Mouse (Mus musculus): ENCODE results near the gene Tbkbp1.
"Not testable (repeated sequence)": the region's sequence is repeated elsewhere in the genome, so short reads cannot be mapped to it uniquely, and the experiment has no call there.

Gene Tbkbp1

DNA sequence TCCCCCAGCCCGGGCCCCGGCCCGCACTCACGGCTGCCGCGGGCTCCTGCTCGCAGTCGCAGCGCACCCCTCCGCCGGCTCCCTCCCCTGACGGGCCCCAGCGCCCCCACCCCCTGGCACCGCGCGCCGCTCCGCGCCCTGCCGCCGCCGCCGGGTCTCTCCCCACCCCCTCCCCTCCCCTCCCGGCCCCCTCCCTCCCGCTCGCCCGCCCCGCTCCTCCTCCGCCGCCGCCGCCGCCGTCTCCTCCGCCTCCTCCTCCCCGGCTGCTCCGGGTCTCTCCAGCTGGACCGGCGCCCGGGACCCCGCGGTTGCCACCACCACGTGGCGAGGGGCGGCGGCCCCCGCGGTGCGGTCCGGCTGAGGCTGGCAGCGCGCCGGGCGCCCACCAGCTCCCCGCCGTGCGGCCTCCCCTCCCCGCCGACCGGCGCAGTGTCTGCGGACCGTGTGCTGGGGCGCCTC is at the start of gene Tbkbp1:
Gene Tbkbp1, minus strand, starts transcription at position 153 of the 459 bp plus-strand sequence.
- DNase-seq (ENCODE audit: low spot score in 2 of 2), result no peak

DNA sequence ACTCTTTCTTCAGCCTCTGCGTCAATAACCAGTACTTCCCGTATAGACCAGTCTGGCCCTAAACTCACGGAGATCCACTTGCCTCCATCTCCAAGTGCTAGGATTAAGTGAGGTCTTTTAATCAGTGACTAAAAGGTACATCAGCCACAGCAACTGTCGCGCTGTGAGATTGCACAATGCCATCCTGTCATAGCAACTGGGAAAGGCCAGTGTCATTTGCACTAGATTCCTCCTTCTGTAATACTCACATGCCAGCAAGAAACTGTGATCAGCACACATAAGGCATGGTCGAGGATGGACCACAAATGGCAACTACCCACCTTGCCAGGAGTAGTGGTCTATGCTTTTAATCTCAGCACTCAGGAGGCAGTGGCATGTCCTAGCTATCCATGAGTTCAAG is 48.2 kb upstream of the Tbkbp1 start:
- DNase-seq (ENCODE audit: low spot score in 2 of 2), result no peak

DNA sequence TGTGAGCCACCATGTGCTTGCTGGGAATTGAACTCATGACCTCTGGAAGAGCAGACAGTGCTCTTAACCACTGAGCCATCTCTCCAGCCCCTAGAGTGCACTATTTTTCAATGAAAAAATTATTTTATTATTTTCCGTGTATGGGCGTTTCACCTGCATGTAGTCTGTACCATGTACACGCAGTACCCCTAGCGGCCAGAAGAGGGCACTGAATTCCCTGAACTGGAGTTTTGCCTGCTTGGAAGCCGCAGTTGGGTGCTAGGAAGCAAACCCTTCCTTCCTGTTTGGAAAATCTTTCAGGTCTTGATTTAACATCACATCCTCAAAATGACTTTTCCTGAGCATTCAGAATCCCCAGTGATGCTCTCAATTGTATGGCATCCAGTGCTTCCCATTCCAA is 47.3 kb upstream of the Tbkbp1 start:
- peak; percentile 43 to 56 for DNase-seq (ENCODE audit: low spot score in 2 of 2)

DNA sequence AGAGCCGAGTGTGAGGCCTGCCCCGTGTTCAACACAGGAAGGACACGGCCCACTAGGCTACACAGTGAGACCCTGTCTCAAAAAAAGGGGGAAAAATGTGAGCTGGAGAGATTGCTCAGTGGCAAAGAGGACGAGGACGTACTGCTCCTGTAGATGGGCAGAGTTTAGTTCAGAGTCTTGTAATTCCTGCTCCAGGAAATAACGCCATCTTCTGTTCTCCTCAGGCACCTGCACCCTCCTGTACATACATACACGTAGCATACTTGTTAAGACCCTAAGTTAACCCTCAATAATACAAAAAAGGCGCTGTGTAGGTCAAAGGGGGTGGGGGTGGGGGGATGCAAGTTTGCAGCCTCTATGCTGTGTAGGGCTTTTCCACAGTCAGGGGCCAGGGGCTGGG is 45.7 kb upstream of the Tbkbp1 start:
- no peak for DNase-seq (ENCODE audit: low spot score in 2 of 2)

DNA sequence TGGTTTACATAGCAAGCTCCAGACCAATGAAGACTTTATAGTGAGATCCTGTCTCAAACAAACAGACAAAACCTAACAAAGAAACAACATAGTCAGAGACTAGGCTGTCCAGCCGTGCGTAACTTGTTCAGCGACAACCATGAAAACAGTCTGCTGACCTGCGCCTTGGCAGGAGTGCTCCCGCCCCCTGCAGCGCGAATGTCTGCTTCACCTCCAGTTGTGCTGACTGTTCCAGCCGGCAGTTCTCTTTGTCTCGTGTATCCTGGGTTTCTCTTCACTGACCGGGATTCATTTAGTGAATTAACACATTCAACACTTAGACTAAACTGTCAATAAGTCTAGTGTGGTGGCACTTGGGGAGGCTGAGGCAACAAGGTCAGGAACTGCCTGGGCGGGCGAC is 45.2 kb upstream of the Tbkbp1 start:
- DNase-seq (ENCODE audit: low spot score in 2 of 2), result no peak

DNA sequence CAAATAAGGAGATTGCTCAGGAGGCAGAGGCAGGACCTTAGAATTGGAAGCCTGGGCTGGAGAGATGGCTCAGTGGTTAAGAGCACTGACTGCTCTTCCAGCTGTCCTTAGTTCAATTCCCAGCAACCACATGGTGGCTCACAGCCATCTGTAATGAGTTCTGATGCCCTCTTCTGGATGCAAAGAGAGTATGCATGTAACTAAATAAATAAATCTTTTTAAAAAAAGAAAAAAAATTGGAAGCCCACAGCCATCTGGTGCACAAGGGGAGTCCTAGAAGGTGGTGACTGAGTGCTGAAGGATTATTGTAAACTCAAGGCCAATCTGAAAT is 41.3 kb upstream of the Tbkbp1 start:
- DNase-seq (ENCODE audit: low spot score in 2 of 2), result no peak

DNA sequence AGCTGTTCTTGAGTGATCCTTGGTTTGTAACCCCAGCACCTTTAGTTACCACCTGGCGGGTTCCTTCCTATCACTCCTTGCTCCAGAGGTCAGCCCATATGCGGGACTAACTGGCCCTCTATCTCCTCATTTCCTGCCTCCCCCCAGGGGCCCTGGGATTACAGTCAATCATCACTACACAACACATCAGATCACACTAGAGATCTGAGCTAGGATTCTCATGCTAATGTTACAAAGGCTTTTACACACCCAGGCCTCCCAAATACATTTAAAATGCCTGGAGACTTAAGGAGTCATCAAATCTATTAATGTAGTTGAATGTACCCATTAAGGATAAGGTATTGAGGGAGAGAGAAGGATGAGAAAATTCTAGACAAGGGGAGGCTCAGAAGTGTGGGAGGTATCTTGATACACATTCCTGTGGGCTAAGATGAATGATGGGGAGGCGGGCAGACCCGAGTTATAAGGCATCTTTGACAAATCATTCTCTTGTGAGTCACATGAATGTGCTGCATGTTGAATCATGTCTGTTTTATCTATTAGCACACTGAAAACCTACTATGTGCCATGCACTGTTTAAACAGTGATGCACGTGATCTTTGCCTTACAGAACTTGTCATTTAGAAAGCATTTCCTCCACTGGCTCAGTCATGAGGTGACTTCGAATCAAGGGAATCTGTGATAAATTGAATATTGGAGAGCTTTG is 40.8 kb upstream of the Tbkbp1 start:
- DNase-seq (ENCODE audit: low spot score in 2 of 2), result no peak

DNA sequence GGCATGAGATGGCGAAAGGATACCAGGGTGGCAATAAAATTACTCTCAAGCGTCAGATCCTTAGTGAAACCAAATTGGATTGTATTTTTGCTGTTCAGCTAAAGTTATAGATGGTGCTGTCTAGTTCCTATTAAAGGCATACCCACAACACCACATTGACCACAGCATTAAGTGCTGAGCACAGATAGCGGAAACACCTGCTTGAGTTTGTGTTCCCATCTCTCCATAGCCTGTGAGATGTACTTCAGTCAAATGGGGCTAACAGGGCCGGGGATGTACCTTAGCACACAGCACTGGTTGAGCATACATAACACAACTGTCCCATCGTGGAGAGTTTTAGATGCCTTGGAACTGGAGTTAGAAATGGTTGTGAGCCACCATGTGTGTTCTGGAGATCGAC is 39.7 kb upstream of the Tbkbp1 start:
- no peak for DNase-seq (ENCODE audit: low spot score in 2 of 2)

DNA sequence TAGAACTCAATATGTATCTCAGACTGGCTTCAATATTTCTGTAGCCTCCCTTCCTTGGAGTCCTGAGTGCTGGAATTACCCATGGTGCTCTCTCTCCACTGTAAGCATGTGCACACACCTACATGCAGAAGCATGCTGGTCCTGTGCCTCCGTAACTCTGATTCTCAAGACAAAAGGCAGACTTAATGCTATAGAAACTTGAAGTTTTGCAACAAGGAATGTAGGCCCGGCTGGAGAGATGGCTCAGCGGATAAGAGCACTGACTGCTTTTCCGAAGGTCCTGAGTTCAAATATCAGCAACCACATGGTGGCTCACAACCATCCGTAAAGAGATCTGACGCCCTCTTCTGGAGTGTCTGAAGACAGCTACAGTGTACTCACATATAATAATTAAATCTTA is 38.4 kb upstream of the Tbkbp1 start:
- DNase-seq (ENCODE audit: low spot score in 2 of 2), result not testable (repeated sequence)

DNA sequence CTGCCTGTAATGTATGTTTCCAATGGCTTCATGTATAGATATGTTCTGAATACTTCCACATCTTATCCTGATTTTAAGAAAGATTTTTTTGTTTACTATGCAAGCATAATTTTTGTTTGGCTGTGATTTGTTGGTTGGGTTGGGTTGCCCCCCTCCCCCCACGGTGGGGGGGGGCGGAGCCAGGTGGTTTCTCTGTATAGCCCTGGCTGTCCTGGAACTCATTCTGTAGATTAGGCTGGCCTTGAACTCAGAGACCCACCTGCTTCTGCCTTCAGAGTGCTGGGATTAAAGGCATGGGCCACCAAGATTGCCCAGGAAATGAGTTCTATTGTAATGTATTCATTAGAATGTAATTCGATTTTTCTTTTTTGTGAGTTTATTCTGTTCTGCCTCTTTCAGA is 37.9 kb upstream of the Tbkbp1 start:
- no peak for DNase-seq (ENCODE audit: low spot score in 2 of 2)

DNA sequence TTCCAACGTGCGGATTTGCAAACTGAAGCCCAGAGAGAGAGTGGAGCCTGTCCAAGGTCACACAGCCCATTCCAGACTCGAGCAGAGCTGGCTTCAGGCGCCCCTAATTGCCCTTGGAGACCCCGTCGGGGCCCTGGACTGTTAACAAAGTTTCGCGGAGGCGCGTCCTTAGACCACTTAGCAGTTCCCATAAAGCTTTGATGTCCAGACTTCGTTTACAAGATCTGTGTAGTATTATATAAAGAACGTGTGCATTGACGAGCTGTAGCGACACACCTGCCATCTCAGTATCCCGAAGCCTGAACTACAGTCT is 37.3 kb upstream of the Tbkbp1 start:
- DNase-seq (ENCODE audit: low spot score in 2 of 2), result no peak

DNA sequence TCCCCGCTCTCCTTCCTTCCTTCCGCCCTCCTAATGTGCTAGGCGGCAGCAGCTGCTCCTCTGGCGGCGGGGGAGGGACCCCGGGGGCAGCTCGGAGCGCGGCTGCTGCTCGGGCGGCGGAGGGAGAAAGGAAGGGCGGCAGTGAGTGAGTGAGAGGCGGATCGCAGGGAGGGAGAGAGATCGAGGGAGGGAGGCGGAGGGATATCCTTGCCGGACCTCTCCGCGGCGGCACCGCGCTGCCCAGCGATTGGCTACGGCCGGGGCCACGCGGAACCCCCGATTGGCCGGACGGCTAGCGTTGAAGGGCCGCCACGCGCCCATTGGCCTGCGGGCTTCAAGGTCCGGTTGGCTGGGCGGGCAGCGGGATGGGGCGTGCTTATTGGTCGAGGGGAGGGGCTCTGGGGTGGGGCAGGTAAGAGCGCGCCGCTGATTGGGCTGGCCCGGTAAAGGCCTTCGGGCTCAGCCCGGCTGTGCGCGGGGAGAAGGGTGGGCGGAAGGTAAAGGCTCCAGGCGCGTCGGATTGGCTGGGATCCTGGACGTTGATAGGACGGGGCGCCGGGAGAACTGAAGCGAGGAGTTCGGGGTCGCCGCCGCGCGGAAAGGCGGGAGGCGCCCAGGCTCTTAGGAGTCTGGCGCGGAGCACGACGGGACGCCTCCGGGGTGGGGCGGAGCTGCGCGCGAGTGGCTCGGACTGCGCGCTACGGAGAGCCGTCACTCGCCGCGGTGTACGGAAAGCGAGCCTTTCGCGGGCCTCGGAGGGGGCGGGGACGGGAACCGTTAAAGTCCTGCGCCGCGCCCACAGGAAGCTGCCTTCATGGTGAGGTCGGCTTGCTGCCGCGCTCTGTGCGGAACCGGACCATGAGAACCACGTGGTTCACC is 36.7 kb upstream of the Tbkbp1 start, which contains the start of gene Kpnb1:
Gene Kpnb1, minus strand, starts transcription at position 118 of the 879 bp plus-strand sequence.
- DNase-seq (ENCODE audit: low spot score in 2 of 2), result peak; percentile 98 to 99

DNA sequence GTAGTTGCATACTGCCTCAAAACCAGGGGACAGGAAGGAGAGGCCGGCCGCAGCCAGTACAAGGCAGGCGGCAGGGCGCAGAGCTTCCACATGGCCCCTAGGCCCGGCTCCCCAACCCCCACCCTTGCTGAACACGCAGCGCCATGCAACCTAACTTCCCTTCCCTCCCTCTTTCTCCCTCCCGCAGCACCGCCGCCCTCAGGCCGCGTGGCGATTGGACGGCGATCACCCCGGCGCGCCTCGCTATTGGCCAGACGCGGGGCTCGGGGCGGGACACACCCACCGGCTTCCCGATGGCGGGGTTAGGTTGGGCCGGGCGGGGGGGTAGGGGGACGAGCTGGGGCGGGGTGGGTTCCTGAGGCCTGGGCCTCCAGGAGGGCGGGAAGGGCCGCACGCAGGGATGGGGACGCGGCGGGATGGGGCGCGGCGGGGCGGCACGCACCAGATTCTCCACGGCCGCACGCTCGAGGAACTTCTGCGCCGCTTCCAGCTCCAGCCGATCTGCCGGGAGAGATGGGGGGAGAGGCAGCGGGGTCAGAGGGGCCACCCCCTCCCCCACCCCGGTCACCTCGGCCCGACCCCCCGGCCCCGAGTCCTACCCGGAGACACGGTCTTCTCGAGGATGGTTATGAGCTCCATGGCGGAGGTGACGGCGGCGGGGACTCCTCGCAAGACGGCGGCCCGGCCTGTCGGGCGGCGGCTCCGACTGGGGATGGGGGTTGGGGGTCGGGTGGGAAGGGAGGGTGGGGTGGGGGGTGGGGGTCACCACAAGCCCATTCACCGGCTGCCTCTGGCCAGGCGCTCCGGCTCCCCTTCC is 35.9 kb upstream of the Tbkbp1 start:
- peak; percentile 92 to 95 for DNase-seq (ENCODE audit: low spot score in 2 of 2)

DNA sequence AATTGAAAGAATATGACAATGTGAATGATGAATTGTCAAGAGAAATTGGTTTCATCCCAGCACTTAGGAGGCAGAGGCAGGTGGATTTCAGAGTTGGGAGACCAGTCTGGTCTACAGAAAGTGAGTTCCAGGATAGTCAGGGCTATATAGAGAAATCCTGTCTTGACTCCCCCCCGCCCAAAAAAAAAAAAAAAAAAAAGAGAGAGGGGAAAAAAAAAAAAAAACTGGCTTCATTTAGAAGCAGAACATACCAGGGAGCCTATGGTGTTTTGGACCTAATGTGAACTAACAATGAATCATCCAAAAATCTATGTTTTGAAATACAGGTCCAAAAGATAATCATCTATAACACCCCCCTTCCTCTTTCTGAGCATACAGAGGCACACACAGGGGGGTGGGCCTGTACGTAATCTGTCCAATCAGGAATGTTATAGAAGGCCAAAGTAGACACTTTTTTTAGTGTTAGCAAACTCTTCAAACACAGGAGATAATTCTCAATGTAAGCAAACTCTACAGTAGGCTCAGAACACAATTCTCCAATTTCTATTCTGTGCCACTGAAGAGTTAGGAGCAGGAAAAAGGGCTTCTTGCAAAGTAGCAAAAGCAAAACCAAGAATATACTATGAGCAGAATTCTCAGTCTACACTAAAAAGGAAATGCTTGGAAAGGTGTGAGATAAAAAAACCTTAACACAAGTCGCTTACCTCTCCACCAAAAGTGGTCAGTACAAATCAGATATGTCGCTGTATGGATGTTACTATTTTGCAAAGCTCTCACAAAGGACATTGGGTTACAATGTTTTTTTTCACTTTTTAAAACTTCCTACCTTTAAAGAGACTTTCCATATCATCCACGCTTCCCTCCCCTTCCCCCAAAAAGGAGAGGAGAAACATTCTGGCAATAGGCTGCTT is 34.7 kb upstream of the Tbkbp1 start:
- no peak for DNase-seq (ENCODE audit: low spot score in 2 of 2)

DNA sequence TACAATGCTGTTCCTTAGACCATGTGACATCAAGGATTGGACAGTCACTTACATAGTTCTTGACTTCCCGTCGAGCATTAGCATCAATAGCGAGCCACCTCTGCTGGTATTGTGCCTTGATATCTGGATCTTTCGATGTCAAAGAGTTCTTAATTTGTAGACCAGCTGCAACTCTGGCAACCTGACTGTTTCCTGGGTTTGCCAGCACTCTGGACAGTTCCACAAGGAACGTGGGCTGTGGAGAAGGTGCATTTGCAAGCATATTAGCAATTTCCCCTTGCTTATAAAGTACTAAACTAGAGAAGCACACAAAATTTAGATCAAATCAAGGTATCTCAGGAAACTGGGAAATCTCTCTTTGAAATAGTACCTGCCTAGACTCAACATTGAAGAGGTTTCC is 33.6 kb upstream of the Tbkbp1 start:
- no peak for DNase-seq (ENCODE audit: low spot score in 2 of 2)

DNA sequence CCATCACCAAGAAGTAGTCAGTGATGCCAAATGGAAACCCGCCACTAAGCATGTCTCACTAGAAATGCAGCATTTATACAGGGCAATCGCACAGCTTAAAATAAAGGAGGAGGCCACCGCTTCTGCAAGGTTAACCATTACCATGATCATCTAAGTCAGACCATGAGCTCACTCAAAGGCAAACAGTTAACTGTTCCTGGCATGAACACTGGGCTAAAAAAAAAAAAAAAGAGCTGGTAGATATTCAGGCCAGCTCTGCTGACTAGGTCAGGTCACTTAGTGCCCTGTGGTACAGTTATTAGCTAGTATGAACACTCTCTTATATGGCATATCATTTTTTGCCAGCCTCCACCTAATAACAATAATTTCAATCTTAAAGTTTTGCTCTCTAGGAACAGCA is 31.2 kb upstream of the Tbkbp1 start:
- no peak for DNase-seq (ENCODE audit: low spot score in 2 of 2)

DNA sequence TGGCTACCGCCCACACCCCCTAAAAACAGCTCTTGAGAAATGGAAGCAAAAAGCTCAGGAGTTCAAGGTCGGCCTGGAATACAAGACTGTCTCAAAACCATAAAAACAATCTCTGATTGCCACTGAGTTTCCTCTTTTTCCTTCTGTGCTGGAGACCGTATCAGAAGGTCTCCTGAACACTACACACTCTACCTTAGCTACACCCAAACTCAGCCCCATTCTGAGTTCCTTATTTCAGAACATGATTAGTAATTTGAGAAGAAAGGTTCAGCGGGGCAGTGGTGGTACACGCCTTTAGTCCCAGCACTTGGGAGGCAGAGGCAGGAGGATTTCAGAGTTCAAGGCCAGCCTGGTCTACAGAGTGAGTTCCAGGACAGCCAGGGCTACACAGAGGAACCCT is 29.8 kb upstream of the Tbkbp1 start:
- no peak for DNase-seq (ENCODE audit: low spot score in 2 of 2)

DNA sequence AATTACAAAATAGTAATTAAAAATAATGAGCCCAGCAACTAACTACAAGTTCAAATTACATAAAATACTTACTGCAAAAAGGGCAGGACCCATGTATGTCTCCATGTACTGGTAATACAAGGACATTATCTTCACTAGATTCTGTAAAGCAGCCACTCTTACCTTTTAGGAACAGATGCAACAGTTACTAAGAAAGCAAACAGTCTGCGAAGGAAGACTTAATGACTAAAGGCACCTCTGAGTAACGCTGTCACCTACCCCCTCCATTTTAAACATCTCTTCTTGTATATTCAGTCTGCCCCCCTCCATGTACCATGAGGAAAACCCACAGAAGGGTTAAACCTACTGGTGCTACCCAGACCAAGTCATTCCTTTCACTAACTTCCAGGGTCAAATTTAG is 26.9 kb upstream of the Tbkbp1 start:
- no peak for DNase-seq (ENCODE audit: low spot score in 2 of 2)

DNA sequence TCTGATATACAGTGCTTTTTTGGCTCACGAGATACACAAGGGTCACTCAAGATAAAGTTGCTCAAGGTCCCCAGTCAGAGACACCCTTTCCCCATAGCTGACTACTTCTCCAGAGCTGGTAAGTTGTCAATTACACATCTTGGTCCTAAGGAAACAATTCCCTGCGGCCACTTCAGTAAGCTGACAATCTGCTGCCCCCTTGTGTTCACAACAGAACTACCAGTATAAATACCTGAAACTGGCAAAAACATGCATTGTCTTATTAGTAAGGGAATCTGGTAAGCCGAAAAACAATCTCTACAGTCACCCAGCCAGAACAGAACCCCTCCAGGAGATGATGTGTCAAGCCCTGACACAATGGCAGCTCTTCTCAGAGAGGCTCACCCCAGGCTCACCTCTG is 25.6 kb upstream of the Tbkbp1 start:
- peak; percentile 37 to 47 for DNase-seq (ENCODE audit: low spot score in 2 of 2)

DNA sequence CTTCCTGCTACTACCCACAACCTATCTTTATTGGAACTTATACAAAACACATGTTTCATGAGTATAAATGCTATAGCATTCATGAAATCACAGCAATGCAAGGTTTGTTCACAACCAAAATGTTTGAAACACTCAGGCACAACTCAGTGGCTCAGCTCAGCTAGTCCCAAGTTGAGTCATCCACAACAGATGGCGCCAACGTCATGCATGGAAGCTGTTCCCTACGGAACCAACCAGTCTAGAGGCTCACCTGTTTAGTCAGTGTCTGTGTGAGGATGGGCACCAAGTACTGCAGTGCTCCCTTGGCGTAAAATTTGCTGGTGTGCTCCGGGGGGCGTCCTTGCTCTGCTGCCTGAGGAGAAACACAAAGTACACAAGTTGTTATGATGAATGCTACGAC is 24.2 kb upstream of the Tbkbp1 start:
- DNase-seq (ENCODE audit: low spot score in 2 of 2), result no peak

DNA sequence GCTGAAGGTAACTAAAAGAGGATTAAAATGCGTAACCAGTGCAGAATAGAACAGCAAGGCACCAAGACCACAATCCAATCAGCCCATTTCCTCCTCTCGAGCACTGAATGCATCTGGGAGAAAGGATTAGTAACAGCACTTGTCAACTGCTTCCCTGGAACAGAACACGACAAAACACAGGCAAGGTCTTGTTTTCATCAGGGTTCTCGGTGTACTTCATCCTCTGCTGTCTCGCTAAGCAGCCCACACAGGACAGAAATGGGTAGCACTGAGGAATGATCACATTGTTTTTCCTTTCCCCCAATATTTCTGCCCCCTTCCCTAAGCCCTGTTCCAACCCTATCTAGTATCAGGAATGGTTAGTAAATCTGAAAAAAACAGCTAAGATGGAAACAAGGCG is 9.0 kb upstream of the Tbkbp1 start:
- no peak for DNase-seq (ENCODE audit: low spot score in 2 of 2)

Measured in natural killer cell, adult 2 months (primary cell).